Mouse (Mus musculus): ENCODE measurements around the gene Ranbp3. TPM values are rescaled to one million over a fixed set of nuclear protein-coding genes. Genes with fewer than 3 reads are reported as not detected.

Ranbp3 gene
- polyA plus RNA-seq, 1 experiment from 2014 or later: 63.2 TPM

GRCm38 (mm10) chr17:56647546-56647945 is 25.5 kb upstream of the Ranbp3 start:
- H3K4me3 ChIP-seq: no peak overlapping the region
- no peak for ATAC-seq (ENCODE audit: insufficient number of reproducible peaks, low FRiP score)
- peak overlapping the region; percentile 29; the same call in 1 of the 2 replicates for H3K4me2 ChIP-seq
- no peak overlapping the region for H3K9ac ChIP-seq
- H3K27me3 ChIP-seq (replicated peaks): no peaks in the 10 kb centered on the region
- H3K9me3 ChIP-seq (replicated peaks): no peaks in the 10 kb centered on the region
- H3K4me1 ChIP-seq (replicated peaks): peaks cover 7% of the 10 kb centered on the region; the same call in 1 of the 2 replicates
- 60% methylated on average over 11 of the region's 13 CpGs for WGBS
- no peaks in the 10 kb centered on the region for H3K36me3 ChIP-seq
- no peak overlapping the region for H3K27ac ChIP-seq (ENCODE audit: poor library complexity, severe bottlenecking)

GRCm38 (mm10) chr17:56651801-56652200 is 21.3 kb upstream of the Ranbp3 start:
- Histone ChIP-seq H3K27ac (ENCODE audit: poor library complexity, severe bottlenecking) (no peak overlapping the region), H3K27me3 (replicated peaks) (no peaks in the 10 kb centered on the region), H3K9me3 (replicated peaks) (no peaks in the 10 kb centered on the region), H3K4me3 (no peak overlapping the region), H3K36me3 (no peaks in the 10 kb centered on the region), H3K4me1 (replicated peaks) (peaks cover 7% of the 10 kb centered on the region; the same call in 1 of the 2 replicates), H3K4me2 (no peak overlapping the region), H3K9ac (no peak overlapping the region)
- ATAC-seq (ENCODE audit: insufficient number of reproducible peaks, low FRiP score): no peak
- WGBS: 29% methylated on average over 10 of the region's 10 CpGs

GRCm38 (mm10) chr17:56654771-56655170 is 18.3 kb upstream of the Ranbp3 start:
- no peaks in the 10 kb centered on the region for H3K36me3 ChIP-seq
- H3K9me3 ChIP-seq (replicated peaks): no peaks in the 10 kb centered on the region
- WGBS: 55% methylated on average over 2 of the region's 2 CpGs
- no peaks in the 10 kb centered on the region for H3K27me3 ChIP-seq (replicated peaks)
- H3K9ac ChIP-seq: no peak overlapping the region
- H3K4me1 ChIP-seq (replicated peaks): no peaks in the 10 kb centered on the region
- no peak overlapping the region for H3K4me2 ChIP-seq
- H3K4me3 ChIP-seq: no peak overlapping the region
- no peak overlapping the region for H3K27ac ChIP-seq (ENCODE audit: poor library complexity, severe bottlenecking)
- no peak for ATAC-seq (ENCODE audit: insufficient number of reproducible peaks, low FRiP score)

GRCm38 (mm10) chr17:56655311-56655710 is 17.8 kb upstream of the Ranbp3 start:
- Histone ChIP-seq H3K27ac (ENCODE audit: poor library complexity, severe bottlenecking) (no peak overlapping the region), H3K4me1 (replicated peaks) (no peaks in the 10 kb centered on the region), H3K27me3 (replicated peaks) (no peaks in the 10 kb centered on the region), H3K9ac (no peak overlapping the region), H3K36me3 (no peaks in the 10 kb centered on the region), H3K4me3 (no peak overlapping the region), H3K9me3 (replicated peaks) (no peaks in the 10 kb centered on the region), H3K4me2 (no peak overlapping the region)
- 59% methylated on average over 3 of the region's 3 CpGs for WGBS
- no peak for ATAC-seq (ENCODE audit: insufficient number of reproducible peaks, low FRiP score)

- ATAC-seq (ENCODE audit: insufficient number of reproducible peaks, low FRiP score): no peak
- H3K4me3 ChIP-seq: no peak overlapping the region
- H3K36me3 ChIP-seq: no peaks in the 10 kb centered on the region
- no peak overlapping the region for H3K9ac ChIP-seq
- H3K27me3 ChIP-seq (replicated peaks): no peaks in the 10 kb centered on the region
- H3K27ac ChIP-seq (ENCODE audit: poor library complexity, severe bottlenecking): no peak overlapping the region
- no peak overlapping the region for H3K4me2 ChIP-seq
- 77% methylated on average over 6 of the region's 6 CpGs for WGBS
- H3K9me3 ChIP-seq (replicated peaks): no peaks in the 10 kb centered on the region
- H3K4me1 ChIP-seq (replicated peaks): no peaks in the 10 kb centered on the region
Measured at GRCm38 (mm10) chr17:56656171-56656570, 16.9 kb upstream of the Ranbp3 start.

- peak overlapping the region; percentile 52; the same call in 1 of the 2 replicates for H3K9ac ChIP-seq
- H3K27ac ChIP-seq (ENCODE audit: poor library complexity, severe bottlenecking): no peak overlapping the region
- H3K4me1 ChIP-seq (replicated peaks): peaks cover 15% of the 10 kb centered on the region
- peak overlapping the region; percentile 10; the same call in 1 of the 2 replicates for H3K4me3 ChIP-seq
- H3K9me3 ChIP-seq (replicated peaks): no peaks in the 10 kb centered on the region
- no peaks in the 10 kb centered on the region for H3K36me3 ChIP-seq
- no peak for ATAC-seq (ENCODE audit: insufficient number of reproducible peaks, low FRiP score)
- peaks cover 7% of the 10 kb centered on the region for H3K27me3 ChIP-seq (replicated peaks)
- WGBS: 52% methylated on average over 3 of the region's 3 CpGs
- peak overlapping the region; percentile 57 for H3K4me2 ChIP-seq
Measured at GRCm38 (mm10) chr17:56663659-56664058, 9.4 kb upstream of the Ranbp3 start.

- no peak overlapping the region for H3K27ac ChIP-seq (ENCODE audit: poor library complexity, severe bottlenecking)
- 7% methylated on average over 10 of the region's 10 CpGs for WGBS
- peak; percentile 29; the same call in 1 of the 2 replicates for ATAC-seq (ENCODE audit: insufficient number of reproducible peaks, low FRiP score)
Measured at GRCm38 (mm10) chr17:56664333-56664732, 8.8 kb upstream of the Ranbp3 start.

GRCm38 (mm10) chr17:56666384-56666783 is 6.7 kb upstream of the Ranbp3 start:
- no peak overlapping the region for H3K4me3 ChIP-seq
- WGBS: 83% methylated on average over 4 of the region's 4 CpGs
- H3K4me1 ChIP-seq (replicated peaks): peaks cover 15% of the 10 kb centered on the region
- H3K9ac ChIP-seq: no peak overlapping the region
- no peaks in the 10 kb centered on the region for H3K9me3 ChIP-seq (replicated peaks)
- no peaks in the 10 kb centered on the region for H3K36me3 ChIP-seq
- H3K4me2 ChIP-seq: no peak overlapping the region
- H3K27ac ChIP-seq (ENCODE audit: poor library complexity, severe bottlenecking): no peak overlapping the region
- no peak for ATAC-seq (ENCODE audit: insufficient number of reproducible peaks, low FRiP score)
- H3K27me3 ChIP-seq (replicated peaks): peaks cover 7% of the 10 kb centered on the region

More at GRCm38 (mm10) chr17:56664333-56664732, 8.8 kb upstream of the Ranbp3 start:
- no peaks in the 10 kb centered on the region for H3K9me3 ChIP-seq (replicated peaks)
- no peaks in the 10 kb centered on the region for H3K36me3 ChIP-seq
- H3K9ac ChIP-seq: peak overlapping the region; percentile 52
- H3K4me1 ChIP-seq (replicated peaks): peaks cover 15% of the 10 kb centered on the region
- peak overlapping the region; percentile 10 for H3K4me3 ChIP-seq
- peaks cover 7% of the 10 kb centered on the region for H3K27me3 ChIP-seq (replicated peaks)
- peak overlapping the region; percentile 57 for H3K4me2 ChIP-seq

GRCm38 (mm10) chr17:56667591-56667990 is 5.5 kb upstream of the Ranbp3 start:
- WGBS: 68% methylated on average over 3 of the region's 3 CpGs
- Histone ChIP-seq H3K4me2 (no peak overlapping the region), H3K36me3 (no peaks in the 10 kb centered on the region), H3K4me1 (replicated peaks) (peaks cover 19% of the 10 kb centered on the region), H3K27ac (ENCODE audit: poor library complexity, severe bottlenecking) (no peak overlapping the region), H3K4me3 (no peak overlapping the region), H3K9me3 (replicated peaks) (no peaks in the 10 kb centered on the region), H3K9ac (no peak overlapping the region), H3K27me3 (replicated peaks) (peaks cover 7% of the 10 kb centered on the region)
- ATAC-seq (ENCODE audit: insufficient number of reproducible peaks, low FRiP score): no peak

- Histone ChIP-seq H3K4me1 (replicated peaks) (peaks cover 20% of the 10 kb centered on the region), H3K27ac (ENCODE audit: poor library complexity, severe bottlenecking) (no peak overlapping the region), H3K4me2 (peak overlapping the region; percentile 93), H3K9me3 (replicated peaks) (no peaks in the 10 kb centered on the region), H3K9ac (peak overlapping the region; percentile 69), H3K4me3 (peak overlapping the region; percentile 54), H3K36me3 (no peaks in the 10 kb centered on the region), H3K27me3 (replicated peaks) (peaks cover 7% of the 10 kb centered on the region)
- no peak for ATAC-seq (ENCODE audit: insufficient number of reproducible peaks, low FRiP score)
- WGBS: 3% methylated on average over 31 of the region's 31 CpGs
Measured at GRCm38 (mm10) chr17:56668384-56669144, 4.5 kb upstream of the Ranbp3 start.

GRCm38 (mm10) chr17:56669766-56670165 is 3.3 kb upstream of the Ranbp3 start:
- H3K36me3 ChIP-seq: no peaks in the 10 kb centered on the region
- H3K4me1 ChIP-seq (replicated peaks): peaks cover 16% of the 10 kb centered on the region
- no peak overlapping the region for H3K9ac ChIP-seq
- no peak overlapping the region for H3K4me3 ChIP-seq
- no peak for ATAC-seq (ENCODE audit: insufficient number of reproducible peaks, low FRiP score)
- WGBS: 85% methylated on average over 8 of the region's 8 CpGs
- no peak overlapping the region for H3K4me2 ChIP-seq
- H3K27me3 ChIP-seq (replicated peaks): peaks cover 7% of the 10 kb centered on the region
- H3K9me3 ChIP-seq (replicated peaks): no peaks in the 10 kb centered on the region
- no peak overlapping the region for H3K27ac ChIP-seq (ENCODE audit: poor library complexity, severe bottlenecking)

Data from heart, embryonic 12.5 days (tissue).